Mouse (Mus musculus) retina, postnatal 7 days (tissue): ENCODE measurements around the gene Fam222a.

ENCODE experiments used
- DNase-seq: peaks from one replicate; pipeline ENCODE4 v3.0.0-alpha.2; 2012; ENCODE audit warnings: low read depth, low spot score

The Fam222a gene

GRCm38 (mm10) chr5:114607651-114608050 lies 39.8 kb downstream of the Fam222a start:
- DNase-seq, result no peak

DNA sequence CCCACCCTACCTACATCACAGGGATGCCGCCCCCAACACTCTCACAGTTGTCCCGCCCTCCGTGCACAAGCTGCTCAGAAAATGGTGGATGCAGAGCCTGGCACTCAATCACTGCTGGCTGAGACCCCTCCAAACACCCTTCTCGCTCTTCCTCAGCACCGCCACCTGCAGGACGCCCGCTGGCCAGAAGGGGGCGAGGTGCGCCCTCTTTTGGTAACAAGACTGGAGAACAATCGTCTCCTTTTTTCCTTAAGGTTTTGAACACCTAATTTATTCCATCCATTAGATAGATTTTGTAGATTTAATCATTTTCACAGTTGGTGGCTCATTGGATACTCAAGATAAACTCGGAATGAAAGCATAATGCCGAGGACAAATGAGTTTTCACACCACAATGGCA lies 40.7 kb downstream of the Fam222a start:
- DNase-seq, result peak; percentile 60

DNA sequence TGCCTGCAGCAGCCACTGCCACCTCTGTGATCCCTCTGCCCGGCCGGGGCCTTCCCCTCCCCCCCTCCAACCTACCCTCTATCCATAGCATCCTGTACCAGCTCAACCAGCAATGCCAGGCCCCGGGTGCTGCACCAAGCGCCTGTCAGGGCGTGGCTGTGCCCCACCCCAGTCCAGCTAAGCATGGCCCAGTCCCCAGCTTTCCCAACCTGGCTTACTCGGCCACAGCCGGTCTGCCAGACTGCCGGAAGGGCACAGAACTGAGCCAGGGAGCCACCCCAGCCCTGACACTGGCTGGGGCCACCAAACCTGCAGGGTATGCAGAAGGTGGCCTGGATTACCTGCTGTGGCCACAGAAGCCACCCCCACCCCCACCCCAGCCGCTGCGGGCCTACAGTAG lies 43.4 kb downstream of the Fam222a start:
- no peak for DNase-seq

DNA sequence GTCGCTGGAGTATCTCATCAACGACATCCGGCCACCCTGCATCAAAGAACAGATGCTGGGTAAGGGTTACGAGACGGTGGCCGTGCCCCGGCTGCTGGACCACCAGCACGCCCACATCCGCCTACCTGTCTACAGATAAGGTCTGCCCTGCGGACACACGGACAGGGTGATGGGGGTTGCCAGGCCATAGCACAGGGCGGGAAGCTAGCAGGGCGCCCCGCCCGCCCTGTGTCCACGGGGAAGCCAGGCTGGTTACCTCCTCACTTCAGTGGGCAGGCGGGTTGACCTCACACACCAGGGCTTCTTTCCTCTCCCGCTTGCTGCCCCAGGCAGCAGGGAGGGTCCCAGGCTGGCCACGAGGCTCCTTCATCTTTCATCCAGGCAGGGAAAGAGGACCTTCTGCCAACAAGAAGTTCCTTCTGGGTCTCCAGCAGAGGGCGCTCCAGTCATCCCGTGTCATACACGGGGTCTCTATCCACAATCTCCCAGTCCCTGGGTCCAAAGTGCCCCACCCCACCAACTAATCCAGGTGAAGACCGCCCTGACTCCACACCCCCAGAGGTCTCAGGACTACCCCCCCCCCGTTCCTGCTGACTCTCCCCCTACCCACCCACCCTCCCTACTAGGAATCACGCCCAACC lies 44.3 kb downstream of the Fam222a start:
- no peak for DNase-seq

DNA sequence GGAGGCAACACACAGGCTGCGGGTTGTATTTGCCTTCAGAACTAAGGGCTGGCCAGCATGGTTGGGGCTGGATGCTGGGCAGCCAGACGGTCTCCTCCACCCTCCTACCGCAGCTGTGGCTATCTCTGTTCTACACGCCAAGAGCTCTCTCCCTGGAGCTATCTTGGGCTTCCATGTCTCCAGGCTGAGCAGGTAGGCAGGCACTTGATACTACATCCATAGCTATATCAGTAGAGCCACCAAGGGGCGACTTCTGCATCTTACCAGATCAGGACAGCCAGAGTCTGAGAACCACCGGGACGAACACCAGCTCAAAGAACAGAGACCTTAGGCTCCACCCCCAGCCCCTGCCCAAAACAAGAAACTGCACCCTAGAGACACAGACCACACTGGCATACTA lies 47.0 kb downstream of the Fam222a start:
- no peak for DNase-seq

DNA sequence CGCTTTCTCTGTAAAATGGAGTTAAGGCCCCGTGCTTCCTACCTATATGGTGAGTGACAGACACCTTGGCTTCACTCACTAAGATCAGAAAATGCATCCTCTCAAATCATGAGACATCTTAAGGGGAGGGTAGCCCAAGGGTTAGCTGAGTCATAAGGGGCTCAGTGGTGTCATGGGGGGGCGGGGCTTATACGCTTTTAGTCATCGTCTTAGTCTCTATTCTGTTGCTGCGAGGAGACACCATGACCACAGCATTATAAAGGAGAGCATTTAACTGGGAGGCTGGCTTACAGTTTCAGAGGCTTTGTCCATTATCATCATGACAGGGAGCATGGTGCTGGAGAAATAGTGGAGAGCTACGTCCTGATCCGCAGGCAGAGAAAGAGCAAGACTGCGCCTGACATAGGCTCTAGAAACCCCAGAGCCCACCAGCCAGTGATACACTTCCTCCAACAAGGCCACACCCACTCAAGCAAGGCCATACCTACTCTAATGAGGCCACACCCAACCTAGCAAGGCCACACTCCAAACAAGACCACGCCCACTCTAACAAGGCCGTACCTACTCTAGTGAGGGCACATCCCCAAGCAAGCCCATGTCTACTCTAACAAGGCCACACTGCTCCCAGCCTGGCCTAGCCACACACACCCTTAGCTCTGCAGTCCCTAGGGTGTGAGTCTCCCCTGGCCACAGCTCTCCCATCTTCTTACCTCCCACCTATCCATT lies 48.7 kb downstream of the Fam222a start:
- DNase-seq, result no peak

GRCm38 (mm10) chr5:114617809-114618208 lies 50.0 kb downstream of the Fam222a start:
- no peak for DNase-seq

- peak; percentile 81 for DNase-seq
Observed at GRCm38 (mm10) chr5:114618851-114619250, 51.0 kb downstream of the Fam222a start.

- no peak for DNase-seq
Observed at GRCm38 (mm10) chr5:114620305-114620704, 52.5 kb downstream of the Fam222a start.

- DNase-seq, result peak; percentile 55
Observed at GRCm38 (mm10) chr5:114625590-114625989, 57.8 kb downstream of the Fam222a start.

DNA sequence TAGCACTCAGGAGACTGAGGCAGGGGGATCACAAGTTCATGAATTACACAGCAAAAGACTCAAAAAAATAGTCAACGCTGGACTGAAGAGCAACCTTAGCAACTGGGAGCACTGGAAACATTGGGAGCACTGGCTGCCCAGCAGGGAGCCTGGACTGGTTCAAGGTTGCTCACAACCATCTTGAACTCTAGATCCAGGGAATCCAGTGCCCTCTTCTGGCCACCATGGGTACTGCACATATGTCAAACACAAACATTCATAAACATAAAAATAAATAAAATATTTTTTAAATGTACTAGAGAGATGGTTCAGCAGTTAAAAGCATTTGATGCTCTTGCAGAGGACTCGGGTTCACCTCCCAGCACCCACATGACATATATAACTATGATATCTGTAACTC lies 63.5 kb downstream of the Fam222a start:
- no peak for DNase-seq

GRCm38 (mm10) chr5:114636091-114636490 lies 68.3 kb downstream of the Fam222a start:
- no peak for DNase-seq

- peak; percentile 76 for DNase-seq
Observed at GRCm38 (mm10) chr5:114638769-114639644, 71.2 kb downstream of the Fam222a start.

DNA sequence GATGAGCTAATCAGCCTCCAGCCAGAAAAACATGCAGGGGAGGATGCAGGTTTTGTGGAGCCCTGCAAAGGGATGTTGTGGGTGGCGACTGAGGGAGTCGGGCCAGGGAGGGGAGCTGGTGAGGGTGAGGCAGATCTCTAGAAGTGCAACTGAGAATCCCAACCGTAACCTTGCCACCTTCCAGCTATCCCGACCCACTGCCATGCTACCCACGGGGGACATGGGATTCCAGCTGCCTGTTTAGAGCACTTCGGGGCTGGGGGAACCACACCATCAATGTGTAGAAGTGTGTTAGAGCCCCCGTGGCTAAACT lies 71.8 kb downstream of the Fam222a start:
- no peak for DNase-seq

DNA sequence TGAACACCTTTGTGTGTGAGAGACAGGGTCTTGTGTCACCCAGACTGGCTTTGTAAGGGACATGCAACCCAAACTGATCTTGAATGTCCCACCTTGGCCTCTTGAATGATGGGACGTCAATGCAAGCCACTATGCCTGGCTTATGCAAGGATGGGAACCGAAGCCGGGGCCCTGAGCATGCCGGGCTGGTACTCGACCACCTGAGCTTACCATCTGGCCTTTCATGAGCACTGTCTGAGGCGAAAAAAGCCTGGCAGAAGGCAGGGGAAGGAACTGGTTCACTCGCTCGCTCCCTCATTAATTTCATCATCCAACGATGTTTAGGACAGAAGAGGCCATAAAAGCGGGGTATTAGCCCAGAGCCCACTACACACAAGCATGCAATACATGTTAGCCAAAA lies 73.0 kb downstream of the Fam222a start:
- DNase-seq, result no peak

- DNase-seq, result no peak
Observed at GRCm38 (mm10) chr5:114644918-114645317, 77.1 kb downstream of the Fam222a start.

- no peak for DNase-seq
Observed at GRCm38 (mm10) chr5:114645916-114646315, 78.1 kb downstream of the Fam222a start.

DNA sequence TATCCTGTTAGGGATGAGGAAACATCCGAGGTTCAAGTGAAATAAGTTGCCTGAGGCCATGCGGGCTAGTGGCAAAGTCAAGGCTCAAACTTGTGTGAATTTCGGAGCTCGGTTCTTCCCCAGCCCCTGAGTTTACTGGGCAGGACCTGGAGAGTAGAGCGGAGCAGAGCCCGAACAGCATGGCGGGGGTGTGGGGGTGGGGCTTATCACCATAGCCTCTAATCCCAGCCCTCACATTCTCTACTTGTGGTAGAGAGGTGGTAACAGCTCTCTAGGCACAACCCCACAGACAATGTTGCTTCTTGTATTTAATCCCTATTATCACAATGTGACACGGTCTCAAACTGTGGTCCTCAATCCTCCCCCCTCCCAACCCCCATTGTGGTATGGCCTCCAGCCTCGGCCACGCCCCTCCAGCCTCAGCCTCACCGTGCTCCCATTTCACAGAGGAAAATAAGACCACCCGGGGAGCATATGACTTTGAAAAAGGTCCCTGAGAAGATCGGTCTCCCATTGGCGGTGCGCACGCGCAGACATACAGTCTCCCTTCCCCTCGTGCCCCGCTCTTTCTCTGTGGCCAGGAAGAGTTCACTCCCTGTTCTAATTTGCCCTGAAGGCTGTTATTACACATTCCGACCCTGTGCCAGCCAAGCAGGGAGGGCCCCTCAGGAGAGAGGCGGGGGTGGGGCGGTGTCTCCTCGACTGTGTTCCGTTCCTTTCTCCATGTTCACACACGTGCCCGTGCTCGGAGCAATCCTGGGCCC lies 79.6 kb downstream of the Fam222a start:
- DNase-seq, result no peak

GRCm38 (mm10) chr5:114648728-114649311 lies 81.0 kb downstream of the Fam222a start:
- no peak for DNase-seq

DNA sequence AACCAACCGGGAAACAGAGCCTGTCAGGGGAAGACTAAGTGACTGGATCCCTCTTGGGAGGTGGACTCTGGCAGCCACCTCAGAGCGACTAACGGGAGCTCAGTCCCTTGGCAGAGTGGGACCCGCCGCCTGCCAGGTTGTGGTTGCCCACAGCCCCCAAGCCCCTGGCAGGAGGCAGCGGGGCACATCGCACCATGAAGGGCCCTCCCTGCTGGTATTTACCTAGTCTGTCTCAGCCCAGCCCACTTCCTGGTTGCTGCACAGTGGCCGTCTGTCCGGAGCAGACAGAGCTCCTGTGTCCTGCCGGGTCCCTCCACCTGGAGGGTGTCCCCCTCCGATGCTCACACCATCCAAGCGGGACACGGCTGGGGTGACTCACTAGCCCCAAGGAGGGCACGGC lies 83.2 kb downstream of the Fam222a start:
- DNase-seq, result no peak

GRCm38 (mm10) chr5:114651449-114651848 lies 83.6 kb downstream of the Fam222a start:
- DNase-seq, result no peak
